Mouse (Mus musculus) adrenal gland, adult (tissue): ENCODE measurements around the gene Gm9803.

Experiments
- DNase-seq, 2 experiments: peaks; one replicate each; pipeline ENCODE4 v3.0.0; 2022 to 2023; ENCODE audit warnings: low spot score in 1 of 2; ENCODE audit not compliant: inconsistent age in 2 of 2

Gene Gm9803

DNA sequence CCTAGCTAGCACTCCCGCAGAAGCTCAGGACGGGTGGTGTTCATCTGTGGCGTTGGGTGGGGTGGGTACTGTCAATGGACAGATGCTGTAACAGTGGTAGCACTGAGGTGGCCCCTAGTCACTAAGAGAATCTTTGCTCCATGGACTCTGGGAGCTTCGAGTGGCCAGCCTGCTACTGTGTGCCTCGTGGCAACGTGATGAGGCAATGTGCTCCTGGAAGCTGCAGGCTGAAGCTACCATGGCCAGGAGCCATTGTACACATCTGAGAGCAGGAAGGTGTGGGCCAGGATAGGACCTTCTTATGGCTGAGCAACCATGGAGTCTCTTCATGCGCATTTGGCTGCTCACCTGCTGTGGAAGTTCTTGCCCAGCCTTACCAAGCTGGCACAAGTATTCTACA lies 14.7 kb upstream of the Gm9803 start:
- no peak for DNase-seq

DNA sequence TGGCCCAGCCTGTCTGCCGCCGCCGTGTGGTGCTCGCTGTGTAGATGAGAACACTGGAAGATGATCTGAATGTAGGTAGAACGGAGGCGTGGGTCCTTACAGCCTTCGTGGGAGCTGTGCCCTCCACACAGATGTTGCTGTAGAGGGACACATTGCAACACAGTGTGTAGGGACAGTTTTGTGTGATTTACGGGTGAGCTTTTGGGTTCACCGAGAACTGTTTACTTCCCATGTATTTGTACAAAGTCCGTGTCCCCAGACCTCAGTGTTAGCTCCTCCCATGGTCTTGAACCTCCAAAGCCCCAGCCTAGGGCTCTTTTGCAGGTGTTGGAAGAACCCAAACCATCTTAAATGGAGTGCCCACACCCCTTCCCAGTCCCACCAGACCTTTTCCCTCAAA lies 10.9 kb upstream of the Gm9803 start:
- no peak for DNase-seq

DNA sequence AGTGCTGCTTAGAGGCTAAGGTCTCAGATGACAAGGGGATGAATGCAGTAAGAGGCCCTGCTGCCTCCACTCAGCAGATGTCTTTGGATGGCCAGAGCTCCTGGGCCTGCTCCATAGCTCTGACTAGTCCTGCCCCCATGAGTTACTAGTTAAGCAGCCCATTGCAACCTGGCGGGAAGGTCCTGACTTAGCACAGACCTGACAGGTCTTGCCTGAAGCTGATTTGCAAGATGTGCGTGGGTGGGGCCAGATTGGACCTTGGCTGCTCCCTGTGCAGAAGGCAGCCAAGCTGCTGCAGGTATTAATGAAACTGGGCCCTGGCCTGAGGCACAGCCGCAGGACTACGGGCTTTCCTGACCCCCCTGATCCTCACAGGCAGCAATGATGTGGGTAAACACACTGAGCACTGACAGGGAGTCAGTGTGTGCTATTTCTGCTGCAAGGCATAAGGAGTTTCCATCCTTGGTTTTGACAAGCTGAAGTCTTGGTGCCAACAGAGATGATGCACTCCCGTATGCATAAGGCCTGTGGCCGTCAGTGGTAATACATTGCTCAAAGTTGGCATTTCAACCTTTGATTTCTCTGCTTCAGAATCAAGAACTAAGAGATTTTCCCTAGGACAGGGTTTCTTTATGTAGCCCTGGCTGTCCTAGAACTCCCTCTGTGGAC lies 6.8 kb upstream of the Gm9803 start:
- no peak for DNase-seq

DNA sequence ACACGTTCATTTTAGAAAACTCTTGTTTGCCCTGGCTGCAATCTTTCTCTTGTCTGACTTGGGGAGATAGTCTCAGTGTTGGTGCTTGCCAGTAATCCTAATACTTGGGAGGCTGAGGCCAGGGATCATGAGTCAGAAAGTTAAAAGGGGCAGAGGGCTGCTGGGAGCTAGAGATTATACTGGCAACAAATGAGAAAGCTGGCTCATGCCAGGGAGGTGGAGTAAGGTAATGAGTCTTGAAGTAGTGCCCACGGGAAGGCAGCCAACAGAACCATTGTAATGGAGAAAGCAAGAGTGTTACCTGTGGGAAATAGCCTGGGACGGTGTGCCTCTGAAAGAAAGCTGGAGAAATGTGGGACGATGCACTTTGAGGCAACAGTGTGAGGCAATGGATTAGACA lies 6.0 kb upstream of the Gm9803 start:
- peak in 1 of 2 experiments; percentile 40 for DNase-seq

DNA sequence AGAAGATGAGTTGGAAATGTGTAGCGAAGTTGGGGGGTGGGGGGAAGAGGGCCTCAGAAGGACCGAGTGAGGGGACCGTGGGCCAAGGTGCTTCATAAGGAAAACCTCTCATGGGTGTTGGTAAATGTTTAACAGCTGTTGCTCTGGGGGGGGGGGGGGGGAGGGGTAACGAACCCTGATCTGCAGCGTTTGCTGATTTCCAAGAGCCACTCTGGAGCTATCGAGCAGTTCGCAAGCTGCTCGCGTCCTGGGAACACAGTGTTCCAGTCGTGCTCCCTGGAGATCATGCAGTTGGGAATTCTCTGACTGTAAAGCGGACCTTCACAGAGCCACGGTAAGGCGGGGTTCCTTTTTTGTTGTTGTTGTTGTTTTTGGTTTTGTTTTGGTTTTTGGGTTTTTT lies 5.5 kb upstream of the Gm9803 start:
- DNase-seq: no peak

DNA sequence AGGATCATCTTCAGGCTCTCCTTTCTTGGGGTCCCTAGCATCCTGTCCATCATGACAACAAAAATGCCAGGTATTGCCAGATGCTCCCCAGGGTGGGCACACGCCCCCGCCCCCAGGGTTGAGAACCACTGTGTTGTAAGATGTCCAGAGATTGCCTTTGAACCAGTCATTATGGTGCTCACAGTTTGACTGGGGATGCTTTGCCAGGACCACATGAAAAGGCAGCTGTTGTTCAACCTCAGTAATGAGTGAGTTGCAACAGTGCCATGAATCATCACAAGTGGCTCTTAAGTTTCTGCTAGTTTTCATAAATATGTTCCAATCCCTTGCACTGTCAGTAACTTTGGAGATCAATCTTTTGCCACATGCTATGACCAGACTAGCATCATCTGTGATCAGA lies 3.9 kb upstream of the Gm9803 start:
- no peak for DNase-seq

DNA sequence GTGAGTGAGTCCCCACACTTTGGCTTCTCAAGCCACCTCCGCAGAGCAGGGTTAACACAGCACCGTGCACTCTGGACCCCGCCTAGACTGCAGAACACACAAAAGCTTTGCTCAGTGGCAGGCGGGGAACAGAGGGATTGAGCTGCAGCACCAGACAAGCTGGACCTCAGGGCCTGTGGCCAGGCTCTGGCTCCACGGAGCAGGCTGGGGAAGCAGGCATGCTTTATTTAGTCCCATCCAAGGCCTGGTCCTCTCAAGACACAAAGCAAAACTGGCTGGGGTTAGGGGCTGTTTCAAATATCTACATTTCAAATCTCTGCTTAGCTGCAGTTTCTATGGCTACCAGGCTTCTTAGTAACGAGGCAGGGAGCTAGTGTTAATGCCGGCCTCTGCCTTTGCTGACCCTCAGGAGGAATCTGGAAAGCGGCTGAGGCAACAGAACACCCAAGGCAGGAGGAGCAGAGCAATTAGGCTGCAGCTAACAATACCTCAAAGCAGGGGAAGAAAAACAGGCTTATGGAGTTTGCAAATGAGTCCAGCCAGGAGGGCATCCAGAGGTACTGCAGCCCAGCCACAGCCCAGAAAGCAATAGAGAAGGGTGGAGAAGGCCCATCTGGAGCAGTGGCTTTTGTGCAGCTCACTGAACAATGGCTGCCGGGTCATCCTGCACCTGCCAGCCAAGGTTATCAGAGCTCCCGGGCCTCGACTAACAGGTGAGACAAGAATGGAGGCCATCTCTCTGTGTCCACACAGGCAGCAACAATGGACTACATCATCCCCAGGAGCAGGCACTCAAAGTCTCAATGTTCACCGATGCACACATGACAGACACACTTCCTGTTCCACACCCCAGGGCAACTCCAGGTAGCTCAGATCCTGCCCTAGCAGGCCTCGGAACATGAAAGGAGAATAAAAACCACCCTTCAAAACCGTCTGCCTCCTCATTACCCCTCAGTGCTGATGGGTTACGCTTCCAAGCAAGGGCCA lies 3.7 kb downstream of the Gm9803 start:
- DNase-seq: no peak

DNA sequence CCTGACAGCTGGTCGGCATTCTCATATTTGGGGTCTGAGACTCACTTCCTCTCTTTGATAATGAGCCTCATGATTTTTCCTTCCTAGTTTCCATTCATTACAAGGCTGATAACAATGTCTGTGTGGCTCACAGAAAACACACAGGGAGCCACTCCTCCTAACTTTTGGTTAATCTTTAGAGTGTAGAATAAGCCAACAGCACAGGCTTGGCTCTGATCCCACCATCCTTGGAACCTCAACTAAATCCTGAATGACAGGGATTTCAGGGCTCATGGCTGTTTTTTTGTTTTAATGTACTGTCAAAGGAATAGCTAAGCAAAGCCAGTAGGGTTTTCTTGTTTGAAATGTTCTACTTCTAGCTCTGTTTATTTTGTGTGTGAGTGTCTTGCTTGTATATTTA lies 10.5 kb downstream of the Gm9803 start:
- DNase-seq: no peak

DNA sequence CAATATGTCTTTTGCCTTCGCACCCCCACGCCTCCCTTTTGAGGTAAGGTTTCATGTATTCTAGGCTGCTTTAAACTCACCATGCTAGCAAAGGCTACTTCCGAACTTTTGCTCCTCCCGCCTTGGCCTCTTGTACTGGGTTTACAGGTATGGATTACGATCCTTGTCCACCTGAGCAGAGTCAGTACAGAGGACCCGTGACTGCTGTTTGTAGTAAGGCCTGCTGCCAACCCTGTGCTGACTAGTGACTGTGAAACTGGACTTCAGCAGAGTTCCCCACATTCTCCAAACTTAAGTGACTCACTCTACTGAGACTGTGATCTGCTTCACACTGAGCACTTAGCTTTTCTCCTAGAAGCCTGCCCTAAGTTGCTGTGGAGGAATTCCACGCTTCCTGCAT lies 13.8 kb downstream of the Gm9803 start:
- no peak for DNase-seq

DNA sequence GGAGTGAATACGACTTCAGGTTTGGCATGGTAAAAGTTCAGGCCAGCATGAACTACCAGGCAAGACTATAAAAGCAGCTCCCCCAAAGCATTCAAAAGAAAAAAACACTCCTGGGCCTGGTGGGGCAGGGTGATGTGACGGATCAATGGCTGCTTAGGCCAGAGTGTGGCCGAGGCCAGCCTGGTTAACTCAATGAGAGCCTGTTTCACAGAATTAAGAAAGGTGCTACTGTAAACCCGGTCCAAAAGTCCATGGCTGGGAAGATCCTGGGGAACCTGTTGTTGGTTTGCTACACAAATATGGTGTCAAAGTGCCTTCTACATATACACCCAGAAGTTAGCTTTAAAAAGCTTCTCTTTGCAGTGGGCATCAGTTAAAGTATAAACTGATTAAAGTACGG lies 14.9 kb downstream of the Gm9803 start:
- DNase-seq: no peak

DNA sequence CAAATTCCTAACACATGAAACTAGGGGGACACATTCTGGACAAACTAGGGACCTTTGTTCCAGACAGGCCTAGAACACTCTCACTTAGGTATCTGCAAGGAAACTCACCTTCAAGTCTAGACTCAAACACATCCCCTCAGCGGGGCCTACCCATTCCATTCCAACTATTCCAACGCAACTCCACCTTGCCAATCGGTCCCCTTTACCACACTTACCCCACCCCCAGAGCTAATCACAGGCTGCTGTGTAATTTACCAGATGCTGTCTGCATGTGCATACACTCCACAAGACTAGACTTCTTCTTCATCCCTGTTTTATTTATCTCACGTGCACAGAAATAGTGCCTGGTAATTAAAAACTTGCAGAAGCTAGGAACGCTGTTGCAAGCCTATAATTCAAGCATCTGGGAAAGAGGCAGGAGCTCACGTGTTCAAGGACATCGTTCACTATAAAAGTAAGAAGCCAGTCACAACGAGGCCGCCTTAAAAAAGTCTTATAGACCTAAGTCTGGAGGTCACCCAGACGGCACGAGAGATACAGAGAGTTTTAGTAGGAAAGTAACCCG lies 15.9 kb downstream of the Gm9803 start:
- peak; percentile 17 to 51 for DNase-seq

DNA sequence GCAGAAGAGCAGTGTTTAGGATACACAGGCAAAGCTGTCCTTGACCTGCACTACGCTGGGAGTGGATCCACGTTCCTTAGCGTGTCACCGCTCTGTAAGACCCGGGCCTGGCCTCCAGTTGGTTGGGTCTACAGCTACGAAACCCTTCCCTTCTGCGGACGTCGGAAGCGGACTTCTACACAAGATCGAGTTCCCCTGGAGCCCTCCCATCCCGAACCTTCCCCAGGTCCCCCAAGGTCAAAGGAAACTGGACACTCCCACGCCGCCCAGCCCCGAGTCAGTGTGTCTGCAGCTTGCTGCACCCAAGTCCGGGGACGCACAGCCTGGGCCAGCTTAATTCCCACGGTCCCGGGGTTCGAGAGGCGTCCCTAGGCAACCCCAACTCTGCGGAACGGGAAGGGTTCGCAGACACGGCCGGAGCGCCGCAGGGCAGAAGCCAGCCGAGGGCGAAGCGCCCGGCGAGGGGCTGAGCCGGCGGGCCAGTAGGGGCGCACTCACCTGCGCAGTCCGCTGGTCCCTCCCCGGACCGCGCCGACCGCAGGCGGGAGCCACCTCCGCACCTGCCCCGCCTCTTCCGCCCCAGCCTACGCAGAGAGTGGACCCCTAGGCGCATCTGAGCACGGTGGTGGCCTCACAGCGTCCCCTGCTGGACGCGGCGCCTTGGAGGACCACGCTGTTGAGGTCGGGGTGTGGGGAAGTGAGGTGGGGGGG lies 16.7 kb downstream of the Gm9803 start, which contains the start of gene 1700021F05Rik:
Gene 1700021F05Rik (minus strand): TSS at position 553 of the 711 bp plus-strand sequence.
- peak; percentile 96 to 97 for DNase-seq

DNA sequence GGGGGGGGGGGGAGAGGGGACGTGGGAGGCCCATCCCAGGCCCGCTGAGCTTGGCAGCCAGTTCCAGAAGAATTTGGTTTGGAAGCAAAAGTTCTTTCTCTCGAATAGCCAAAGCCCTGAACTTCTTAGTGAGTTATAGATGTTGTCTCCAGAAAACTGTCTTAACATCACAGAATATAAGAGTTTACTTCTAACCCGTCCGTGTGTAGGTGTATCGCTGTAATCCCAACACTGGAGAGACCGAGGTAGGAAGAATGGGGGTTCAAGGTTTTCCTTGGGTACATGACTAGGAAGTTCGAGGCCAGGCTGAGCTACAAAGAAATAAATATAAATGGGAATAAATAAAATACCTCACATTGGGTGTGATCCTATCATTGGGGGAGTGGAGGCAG lies 17.3 kb downstream of the Gm9803 start:
- DNase-seq: no peak

DNA sequence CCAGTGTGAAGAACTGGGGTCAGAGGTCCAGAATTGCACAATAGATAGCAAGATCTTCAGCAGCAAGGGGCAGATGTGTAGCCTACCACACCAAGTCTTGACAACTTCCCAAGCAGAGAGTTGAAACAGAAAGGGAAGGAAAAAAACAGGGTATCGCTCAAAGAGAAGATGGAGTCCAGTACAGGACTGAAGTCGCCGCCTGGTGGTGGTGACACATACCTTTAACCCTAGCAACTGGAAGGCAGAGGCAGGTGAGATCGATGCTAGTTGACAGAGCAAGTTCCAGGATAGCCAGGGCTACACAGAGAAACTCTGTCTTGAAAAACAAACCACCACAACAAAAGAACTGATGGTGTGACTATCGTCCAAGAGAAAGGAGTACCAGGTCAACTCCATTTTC lies 25.5 kb downstream of the Gm9803 start:
- no peak for DNase-seq

DNA sequence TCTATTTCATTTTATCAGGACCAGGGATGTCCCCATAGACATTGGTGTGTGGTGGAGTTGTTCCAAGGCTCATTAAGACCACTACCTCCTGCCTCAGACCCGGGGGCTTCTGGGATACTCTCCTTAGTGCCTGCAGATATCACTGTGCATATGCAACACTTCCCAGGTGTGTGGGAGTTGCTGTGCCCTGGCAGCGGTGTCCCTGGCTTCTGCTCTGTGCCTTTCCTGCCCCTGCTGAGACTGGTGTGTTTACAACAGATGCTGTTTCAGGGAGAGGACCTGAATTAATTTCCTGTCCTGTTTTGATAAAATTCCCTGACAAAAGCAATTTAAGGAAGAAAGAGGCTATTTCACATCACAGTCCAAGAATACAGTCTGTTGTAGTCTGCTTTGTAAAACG lies 27.0 kb downstream of the Gm9803 start:
- DNase-seq: no peak

DNA sequence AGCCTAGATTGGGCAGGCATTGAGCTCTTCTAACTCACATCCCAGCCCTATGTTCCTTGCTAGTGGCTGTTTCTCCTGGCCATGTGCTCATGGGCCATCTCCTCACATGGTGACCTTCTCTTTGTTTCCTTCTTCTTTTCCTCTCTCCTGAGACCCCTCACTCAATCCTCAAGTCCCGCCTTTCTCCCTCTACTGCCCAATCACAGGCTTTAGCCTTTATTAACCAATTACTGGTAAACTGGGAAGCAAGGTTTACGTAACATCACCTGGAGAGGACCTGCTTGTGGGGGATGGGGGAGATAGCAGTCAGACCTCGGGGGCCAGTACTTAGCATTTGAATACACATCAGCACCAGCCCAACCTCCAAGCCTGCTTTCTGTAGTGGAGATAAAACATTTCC lies 27.5 kb downstream of the Gm9803 start:
- DNase-seq: no peak

DNA sequence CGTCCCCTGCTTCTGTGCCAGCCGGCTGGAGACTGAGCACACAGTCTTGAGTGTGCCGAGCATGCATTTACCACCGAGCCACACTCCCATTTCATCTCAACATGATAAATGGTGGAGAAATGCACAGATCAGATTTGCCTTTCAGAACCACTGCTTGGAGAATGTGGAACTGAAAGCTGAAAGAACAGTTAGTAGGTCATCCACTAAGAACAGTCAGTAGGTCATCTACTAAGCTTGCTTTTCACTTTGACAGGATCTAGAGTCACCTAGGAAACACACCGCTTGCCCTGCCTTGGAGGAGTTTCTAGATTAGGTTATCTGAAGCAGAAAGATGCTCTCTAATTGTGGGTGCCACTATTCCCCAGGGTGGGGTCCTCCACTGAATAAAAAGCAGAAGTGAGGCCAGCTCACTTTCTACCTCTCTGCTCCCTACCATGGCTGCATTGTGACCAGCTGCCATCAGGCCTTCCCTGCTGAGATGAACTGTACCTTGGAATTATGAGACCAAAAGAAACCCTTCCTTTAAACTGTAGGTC lies 33.8 kb downstream of the Gm9803 start:
- DNase-seq: no peak

DNA sequence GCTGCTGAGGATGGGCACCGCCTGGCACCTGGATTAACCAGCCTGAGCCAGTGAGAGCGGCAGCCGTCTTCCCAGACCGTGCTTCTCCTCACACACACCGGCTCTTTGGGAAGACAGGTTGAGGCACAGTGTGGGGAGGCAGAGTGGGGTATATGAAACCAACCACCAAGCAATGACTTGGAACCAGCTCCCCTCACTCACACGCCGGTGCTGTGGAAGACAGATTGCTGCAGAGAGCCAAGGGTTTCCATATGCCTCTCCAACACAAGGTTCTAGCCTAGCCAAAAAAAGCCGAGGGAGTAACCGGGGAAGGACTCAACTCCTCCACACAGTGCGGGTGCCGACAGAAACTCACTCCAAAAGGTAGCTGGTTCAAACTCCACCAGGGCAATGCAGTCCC lies 35.4 kb downstream of the Gm9803 start:
- no peak for DNase-seq

DNA sequence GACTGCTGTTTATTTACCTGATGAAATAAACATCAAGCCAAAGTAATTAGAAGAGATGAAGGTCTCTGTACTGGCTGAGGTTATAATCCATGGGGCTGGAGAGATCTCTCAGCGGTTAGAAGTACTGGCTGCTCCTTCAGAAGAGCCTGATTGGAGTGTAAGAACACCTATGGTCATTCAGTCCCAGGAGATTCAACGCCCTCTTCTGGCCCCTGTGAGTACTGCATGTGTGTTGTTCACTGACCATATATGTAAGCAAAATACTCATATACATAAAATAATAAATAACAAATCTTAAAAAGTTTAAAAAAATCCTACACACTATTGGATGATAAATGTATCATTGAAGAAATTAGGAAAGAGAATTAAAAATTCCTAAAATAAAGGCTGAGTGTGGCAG lies 36.9 kb downstream of the Gm9803 start:
- no peak for DNase-seq

DNA sequence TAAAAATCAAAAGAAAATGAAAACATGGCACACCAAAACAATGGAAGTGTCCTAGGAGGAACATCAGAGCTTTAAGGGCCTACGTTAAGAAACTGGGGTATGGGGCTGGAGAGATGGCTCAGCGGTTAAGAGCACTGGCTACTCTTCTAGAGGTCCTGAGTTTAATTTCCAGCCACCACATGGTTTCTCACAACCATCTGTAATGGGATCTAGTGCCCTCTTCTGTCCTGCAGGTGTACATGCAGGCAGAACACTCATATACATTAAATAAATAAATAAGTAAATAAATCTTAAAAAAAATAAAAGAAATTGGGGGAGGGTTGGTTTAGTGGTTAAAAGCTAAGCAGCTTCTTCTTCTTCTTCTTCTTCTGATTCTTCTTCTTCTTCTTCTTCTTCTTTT lies 37.4 kb downstream of the Gm9803 start:
- no peak for DNase-seq
